Mouse (Mus musculus) 3T3-L1 (cell line): ENCODE measurements at regions not wholly inside any gene's neighbourhood (a gene's known extent, or its start where the extent isn't known, plus 50 kb on each side); places are given as distances from the start of the nearest gene placed in this dataset.
A peak's percentile ranks its signal among the peaks of the same experiment; 100 is the strongest.

Experiments used
- DNase-seq: peaks from one replicate; pipeline ENCODE4 v3.0.0-alpha.2; 2015; ENCODE audit warnings: low read depth, low spot score

DNA sequence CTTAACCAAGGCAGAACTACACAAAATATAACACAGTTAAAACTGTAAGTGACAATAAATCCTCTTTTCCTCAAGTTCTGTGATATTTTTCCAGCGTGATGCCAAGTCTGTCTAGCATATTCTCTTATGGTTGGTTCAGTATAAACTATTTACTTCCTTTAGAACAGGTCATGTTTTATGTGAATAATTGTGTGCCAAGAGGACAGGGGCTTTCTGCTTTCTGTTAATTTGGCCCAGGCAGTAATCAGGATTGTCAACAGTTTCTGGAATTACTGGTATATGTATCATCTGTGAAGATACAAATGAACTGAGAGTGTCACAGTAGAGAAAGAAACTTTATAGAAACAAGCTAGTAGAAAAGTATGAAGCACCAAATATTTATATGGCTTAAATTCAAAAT is 1039.5 kb upstream of the Adcyap1 start:
- no peak for DNase-seq

DNA sequence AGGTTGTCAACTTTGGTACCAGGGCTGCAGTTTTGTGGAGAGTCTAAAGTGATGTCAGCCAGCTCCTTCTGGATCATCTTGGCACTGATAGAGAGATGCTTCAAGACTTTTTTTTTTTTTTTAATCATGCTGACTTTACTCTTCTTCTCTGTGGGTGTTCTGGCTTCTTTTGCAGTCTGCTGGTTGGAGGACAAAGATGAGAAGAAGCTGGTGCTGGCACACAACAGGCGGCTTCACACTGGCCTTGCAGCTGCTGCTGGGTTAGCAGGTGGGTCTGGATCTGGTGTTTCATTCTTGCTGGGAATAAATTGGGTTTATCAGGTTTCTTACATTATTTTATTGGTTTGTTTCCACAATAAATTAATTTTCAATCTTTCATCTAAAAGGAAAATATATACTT is 1013.1 kb upstream of the Adcyap1 start:
- no peak for DNase-seq

DNA sequence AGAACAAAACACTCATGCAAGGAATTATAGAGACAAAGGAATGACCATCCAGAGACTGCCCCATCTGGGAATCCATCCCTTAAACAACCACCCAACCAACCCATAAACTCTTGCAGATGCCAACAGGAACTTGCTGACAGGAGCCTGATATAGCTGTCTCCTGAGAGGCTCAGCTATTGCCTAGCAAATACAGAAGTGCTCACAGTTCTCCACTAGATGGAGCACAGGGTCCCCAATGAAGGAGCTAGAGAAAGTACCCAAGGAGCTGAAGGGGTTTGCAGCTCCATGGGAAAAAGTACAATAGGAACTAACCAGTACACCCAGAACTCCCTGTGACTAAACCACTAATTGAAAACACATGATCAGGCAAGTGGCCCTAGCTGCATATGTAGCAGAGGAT is 988.1 kb upstream of the Adcyap1 start:
- DNase-seq: peak; percentile 13

DNA sequence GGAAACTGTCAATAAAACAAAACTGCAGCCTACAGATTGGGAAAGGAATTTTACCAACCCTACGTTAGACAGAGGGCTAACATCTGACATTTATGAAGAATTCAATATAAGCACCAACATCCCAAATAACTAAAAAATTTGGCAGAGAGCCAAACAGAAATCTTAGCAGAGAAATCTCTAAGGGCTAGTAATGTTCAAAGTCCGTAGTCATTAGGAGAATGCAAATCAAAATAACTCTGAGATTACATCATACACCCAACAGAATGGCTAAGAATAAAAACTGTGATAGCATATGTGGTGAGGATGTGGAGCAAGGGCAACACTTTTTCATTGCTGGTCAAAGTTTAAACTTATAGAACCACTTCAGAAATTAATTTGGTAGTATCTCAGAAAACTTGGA is 982.4 kb upstream of the Adcyap1 start:
- DNase-seq: no peak
